Mouse (Mus musculus) 3T3-L1 (cell line): Measurements from ENCODE around the gene Slc6a13.

Source experiments
- DNase-seq: peaks from one replicate; pipeline ENCODE4 v3.0.0-alpha.2; 2015; ENCODE audit warnings: low read depth, low spot score

The Slc6a13 gene

GRCm38 (mm10) chr6:121326486-121327069, 26.6 kb downstream of the Slc6a13 start:
- no peak for DNase-seq

- no peak for DNase-seq
These were observed 28.4 kb downstream of the Slc6a13 start for GRCm38 (mm10) chr6:121328417-121328884.

GRCm38 (mm10) chr6:121329848-121330508, 30.0 kb downstream of the Slc6a13 start:
- DNase-seq = no peak

DNA sequence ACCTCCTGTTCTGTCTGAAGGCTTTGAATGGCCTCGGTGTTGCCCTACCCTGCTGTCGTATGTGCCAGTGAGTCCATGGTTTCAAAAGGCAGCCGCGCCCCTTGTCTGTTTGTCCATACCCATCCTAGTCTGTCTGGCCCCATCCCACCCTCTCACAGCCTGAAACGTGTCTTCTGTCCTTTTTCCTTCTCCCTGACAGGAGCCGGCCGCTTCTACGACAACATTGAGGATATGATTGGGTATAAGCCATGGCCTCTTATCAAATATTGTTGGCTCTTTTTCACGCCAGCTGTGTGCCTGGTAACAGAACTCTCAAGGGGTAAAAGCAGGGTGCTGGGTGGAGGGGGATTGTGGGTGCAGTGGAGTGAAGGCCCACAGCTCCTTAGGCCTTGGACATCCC, 35.8 kb downstream of the Slc6a13 start:
- no peak for DNase-seq

DNA sequence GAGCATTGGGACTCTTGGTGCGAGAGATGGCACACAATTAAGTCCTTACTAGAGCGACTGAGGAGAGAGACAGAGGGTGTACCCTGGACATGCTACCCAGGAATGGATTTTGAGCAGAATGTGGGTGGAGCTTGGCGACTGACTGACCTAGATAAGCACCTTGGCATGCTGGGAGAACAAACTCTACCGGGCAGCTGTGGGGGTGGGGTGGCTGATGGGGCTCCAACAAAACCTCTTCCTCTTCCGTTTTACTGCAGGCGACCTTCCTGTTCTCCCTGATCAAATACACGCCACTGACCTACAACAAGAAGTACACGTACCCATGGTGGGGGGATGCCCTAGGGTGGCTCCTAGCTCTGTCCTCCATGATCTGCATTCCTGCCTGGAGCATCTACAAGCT, 36.5 kb downstream of the Slc6a13 start:
- no peak for DNase-seq

DNA sequence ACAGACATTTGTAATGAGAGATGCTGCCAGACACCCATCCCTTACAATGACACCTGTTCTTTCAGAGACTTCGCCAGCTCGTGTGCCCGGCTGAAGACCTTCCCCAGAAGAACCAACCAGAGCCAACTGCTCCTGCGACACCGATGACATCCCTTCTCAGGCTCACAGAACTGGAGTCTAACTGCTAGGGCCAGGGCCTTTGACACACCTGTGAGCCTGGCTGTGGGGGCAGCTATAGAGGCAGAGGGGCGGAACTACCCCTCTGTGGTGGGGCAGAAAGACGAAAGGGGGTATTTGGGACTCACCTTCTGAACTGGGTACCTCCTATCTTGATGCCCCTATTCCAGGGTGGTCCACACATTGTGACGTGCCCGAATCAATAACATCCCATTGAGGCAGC, 37.2 kb downstream of the Slc6a13 start:
- no peak for DNase-seq

- DNase-seq = peak; percentile 90
These were observed 37.9 kb downstream of the Slc6a13 start for GRCm38 (mm10) chr6:121337770-121338518.

DNA sequence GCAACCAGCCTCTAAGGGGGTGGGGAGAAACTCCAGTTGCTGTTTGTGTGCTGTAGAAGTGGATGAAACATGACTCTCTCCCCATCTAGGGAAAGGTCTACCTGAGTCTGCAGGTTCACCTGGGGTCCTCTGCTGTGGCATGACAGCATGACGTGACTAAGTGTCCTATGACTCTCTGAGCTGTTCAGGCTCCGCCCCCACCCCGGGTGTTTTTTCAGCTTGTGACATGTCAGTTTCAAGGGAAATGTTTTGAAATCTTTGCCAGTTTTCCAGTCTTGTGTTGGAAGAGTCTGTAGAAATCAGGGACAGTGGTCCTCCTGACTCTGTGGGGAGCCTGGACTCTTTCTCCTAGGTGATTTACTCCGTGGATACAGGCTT, 38.5 kb downstream of the Slc6a13 start:
- peak; percentile 15 for DNase-seq

DNA sequence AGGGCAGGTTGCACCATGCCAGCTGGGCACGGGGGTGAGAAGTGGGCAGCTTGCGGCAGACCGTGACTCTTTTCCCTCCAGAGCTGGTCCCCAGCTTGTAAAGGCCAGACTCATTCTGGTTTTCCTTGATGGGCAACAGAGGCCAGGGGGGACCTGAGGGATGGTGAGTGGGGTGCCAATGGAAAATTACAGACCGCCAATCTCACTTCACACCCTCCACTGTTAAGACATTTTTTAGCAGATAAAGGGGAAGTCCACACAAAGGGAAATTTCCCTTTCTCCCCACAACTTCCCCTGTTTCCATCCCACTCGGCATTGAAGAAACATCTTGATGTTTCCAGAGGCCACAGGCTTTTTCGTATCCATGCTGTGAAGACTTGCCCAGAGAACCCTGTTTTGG, 41.6 kb downstream of the Slc6a13 start:
- no peak for DNase-seq

GRCm38 (mm10) chr6:121343026-121343770, 43.2 kb downstream of the Slc6a13 start, which contains the start of gene Slc6a12:
Slc6a12 (plus strand) TSS chr6:121343076.
- no peak for DNase-seq

DNA sequence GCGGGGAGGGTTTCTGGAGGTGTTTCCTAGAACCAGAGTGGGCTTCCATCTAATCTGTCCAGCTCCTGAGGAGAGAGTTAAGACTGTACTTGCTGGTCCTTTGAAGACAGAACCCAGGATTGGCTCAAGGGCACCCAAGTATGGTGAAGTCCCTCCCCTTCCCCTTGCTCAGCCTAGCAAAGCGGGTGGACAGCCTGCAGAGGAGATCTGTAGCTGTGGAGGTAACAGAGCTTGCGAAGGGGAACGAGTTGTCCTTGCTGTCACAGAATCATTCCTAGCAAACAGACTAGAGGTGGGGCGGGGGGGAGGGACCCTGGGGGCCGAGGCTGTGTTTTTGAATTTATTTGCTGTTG, 43.7 kb downstream of the Slc6a13 start:
- no peak for DNase-seq

DNA sequence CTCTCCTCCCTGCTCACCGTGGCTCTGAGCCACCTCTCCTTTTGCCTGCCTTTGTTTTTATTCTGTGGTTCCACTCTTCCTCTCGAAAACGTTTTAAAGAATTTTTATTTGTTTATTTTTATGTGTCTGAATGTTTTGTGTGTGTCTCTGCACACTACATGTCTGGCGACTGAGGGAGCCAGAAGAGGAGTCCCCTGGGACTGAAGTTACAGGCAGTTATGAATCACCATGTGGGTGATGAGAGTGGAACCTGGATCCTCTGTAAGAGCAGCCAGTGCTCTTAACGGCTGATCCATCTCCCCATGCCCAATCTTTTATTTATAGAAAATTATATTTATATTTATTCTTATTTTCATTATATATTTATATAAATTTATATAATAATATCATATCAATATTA, 44.3 kb downstream of the Slc6a13 start:
- DNase-seq = no peak

DNA sequence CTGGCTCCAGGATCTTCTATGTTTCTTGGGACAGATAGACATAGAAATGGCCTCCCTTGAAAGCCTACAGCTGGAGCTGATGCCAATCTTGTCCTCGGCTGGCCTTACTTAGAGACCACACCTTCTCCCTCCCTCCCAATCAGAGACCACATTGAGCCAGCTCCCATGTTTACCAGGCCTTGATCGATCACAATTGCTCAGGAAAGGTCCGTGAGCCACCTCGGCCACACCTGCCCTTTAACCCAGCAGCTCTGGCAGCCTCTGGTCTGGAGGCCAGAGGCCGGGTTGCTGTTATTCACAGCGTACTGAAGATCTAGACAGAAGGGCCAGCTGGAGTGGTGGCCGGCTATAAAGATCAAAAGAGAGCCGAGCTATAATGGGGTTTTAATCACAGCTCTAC, 46.4 kb downstream of the Slc6a13 start:
- no peak for DNase-seq

DNA sequence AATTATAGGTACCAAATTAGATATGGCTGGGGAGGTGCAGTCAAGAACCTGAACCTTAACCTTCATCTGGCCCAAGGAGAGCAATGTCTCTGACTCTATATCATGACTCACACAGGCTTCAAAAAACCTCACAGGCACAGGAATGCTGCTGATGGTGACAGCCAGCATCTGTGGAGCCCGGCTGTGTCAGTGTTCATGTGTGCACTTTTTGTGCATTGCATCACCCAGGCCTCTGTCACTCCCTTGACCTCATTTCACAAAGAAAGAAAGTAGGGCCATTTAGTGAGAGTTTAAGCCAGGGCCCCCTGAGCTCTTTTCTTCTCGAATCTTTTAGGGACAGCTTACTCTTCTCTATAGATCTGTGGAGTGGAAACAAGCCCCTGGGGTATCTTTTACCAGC, 52.2 kb downstream of the Slc6a13 start:
- peak; percentile 54 for DNase-seq

DNA sequence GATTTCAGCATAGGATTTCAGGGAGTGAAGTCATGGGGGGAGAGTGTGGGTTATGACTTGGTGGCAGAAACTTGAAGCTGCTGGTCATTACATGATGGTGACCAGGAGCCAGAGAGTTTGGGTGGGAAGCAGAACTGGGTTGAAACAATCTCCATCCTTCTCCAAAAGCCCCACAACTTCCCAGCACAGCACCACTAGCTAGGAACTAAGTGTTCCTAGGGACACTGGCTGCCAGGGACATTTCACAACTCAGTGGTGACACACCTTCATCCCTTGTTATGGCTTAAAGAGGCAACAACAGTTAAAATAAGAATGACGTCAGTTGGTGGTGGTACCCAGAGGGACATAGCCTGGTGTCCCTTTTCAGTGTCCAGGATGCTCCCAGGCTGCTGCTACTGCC, 56.0 kb downstream of the Slc6a13 start:
- DNase-seq = no peak

DNA sequence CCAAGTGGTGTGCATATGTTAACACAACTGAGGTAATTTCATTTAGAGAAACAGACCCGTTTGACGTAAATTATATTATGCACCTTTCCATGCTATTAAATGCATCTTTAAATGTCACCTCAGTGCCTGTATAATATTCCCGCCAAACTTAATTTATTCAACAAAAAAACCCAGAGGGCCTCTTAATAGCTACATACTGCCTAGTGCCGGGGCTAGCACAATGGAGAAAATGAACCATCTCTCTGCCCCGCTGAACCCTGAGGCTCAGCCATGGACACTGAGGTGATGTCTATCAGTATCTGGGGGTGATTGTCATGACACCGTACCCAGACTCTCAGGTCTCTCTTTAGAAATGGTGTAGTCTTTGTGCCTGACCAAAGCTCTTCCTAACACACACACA, 57.2 kb downstream of the Slc6a13 start:
- no peak for DNase-seq

DNA sequence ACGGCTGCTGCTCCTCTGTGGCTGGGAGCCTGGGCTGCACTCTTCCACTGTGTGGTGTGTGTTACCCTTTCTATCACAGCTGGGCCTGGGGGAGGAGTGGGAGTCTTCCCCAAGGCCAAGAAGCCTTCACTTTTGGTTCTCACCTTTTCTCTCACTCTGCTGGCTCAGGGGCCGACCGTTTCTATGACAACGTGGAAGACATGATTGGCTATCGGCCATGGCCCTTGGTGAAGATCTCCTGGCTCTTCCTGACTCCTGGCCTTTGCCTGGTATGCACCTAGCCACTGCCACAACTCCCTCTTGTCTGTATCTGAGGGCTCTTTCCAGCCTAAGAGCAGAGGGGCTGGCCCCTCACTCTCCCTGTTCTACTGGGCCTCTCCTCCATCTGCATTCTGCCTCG, 63.0 kb downstream of the Slc6a13 start:
- DNase-seq = no peak

GRCm38 (mm10) chr6:121363956-121364355, 63.9 kb downstream of the Slc6a13 start:
- no peak for DNase-seq

DNA sequence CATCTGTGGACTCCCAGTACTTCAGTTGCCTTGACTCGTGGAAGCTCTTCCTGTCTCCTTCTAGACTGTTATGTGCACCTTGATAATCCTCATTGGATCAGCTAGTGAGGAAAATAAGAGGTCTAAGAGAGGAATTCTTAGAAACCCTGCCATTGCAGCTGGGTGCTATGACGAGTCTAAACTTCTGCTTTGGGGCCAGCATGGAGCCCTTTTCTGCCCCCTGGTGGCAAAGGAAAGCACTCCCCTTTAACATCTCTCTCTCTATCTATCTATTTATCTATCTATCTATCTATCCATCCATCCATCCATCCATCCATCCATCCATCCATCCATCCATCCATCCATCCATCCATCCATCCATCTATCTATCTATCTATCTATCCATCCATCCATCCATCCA, 66.5 kb downstream of the Slc6a13 start:
- peak; percentile 66 for DNase-seq

GRCm38 (mm10) chr6:121367099-121367498, 67.1 kb downstream of the Slc6a13 start:
- no peak for DNase-seq

DNA sequence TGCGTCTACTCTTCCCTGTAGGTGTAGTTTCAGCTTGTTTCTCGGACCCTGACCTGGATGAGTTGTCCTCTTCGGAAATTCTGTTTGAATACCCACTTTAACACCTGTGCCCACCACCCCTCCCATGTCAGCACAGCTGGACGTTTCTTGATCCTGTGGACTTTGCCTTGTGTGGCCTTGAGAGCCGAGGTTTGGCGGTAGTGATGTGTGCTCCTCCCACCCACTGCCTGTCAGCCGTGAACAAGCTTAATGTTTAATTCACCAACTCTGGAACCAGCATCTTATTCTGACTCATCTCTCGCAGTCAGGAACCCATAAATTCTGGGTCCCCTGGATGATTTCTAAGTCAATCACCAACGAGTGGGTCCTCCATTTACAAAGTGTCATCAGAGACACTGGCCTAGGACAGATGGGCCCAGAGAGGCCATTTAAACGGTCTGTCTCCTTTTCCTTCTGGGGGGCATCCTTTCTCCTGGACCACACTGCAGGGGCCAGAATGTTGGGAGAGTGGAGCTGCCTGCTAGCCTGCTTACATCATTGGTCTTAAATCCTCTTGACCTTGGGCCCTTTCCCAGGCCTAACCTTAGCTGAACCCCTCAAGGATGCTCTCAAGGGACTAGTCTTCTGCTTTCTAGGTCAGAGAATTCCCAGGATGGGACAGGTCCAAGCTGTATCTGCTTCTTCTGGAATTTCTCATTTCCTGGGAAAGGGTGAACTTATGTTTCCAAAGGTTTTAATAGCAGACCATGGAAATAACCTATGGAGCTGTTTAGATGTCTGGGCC, 71.4 kb downstream of the Slc6a13 start:
- DNase-seq = no peak
